Mouse (Mus musculus): ENCODE data around the gene Shroom2.

Shroom2 gene

GRCm38 (mm10) chrX:152768891-152769599 is at the start of gene Shroom2:
Shroom2 (minus strand) TSS chrX:152769465.
- DNase-seq, result peak; percentile 49 to 55

GRCm38 (mm10) chrX:152818996-152819395 is 49.7 kb upstream of the Shroom2 start:
- DNase-seq, result peak; percentile 5 to 32

DNA sequence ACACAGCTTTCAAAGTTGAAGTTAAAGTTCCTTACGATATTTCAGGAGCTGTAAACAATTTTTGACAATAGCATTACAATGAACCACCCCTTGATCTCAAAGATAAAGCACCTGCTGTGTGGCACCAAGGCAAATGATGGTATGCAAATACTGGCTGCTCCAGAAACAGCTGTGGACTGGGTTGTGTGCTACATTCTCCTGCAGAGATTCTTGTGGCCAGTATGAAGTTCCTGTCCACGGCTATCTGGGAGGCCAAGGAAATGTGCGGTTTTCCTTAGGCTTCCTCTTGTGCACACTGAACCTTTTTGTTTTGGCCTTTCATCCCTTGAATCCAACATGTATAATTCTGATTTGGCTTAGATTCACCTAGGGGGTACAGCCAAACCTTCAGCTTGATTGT is 44.1 kb upstream of the Shroom2 start:
- DNase-seq, result no peak

DNA sequence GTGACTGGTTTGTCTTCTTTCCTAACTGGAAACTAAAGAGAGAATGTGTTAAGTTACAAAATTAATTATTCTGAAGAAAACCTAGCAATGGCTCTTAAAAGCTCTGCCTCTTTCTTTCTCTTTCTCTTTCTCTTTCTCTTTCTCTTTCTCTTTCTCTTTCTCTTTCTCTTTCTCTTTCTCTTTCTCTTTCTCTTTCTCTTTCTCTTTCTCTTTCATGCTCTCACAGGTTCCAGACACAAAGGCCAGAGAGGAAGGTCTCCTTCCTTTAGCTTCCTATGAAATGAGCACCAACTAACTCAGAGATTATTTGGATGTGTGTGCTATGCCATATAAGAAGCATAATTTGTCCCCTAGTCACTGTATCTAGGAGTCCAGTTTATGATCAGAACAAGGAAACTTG is 36.1 kb upstream of the Shroom2 start:
- no peak for DNase-seq

- no peak for DNase-seq
Observed at GRCm38 (mm10) chrX:152788611-152789010, 19.3 kb upstream of the Shroom2 start.

- DNase-seq, result no peak
Observed at GRCm38 (mm10) chrX:152788129-152788528, 18.9 kb upstream of the Shroom2 start.

- peak; percentile 48 to 69 for DNase-seq
Observed at GRCm38 (mm10) chrX:152781720-152782403, 12.6 kb upstream of the Shroom2 start, which contains the start of gene Gpr143. Gpr143 (plus strand) TSS chrX:152781921.

- peak; percentile 81 to 85 for DNase-seq
Observed at GRCm38 (mm10) chrX:152769600-152770157, 414 bp upstream of the Shroom2 start.

DNA sequence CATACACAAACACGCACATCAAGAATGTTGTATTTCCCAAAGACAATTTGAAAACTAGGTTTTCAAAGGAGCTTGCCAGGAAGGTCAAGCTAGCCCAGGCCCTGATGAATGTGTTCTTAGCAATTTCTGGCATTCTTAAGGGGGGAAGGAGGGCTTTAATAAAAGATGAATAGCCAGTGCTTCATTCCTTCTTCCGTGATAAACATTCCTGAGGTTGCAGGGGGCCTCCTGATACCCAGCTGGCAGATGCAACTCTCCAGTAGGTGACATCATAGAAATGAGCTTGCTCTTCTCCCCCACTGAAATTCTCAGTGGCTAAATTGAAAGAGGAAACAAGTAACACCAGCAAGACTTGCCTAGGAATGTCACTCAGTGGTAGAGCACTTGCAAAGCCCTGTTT is 5.1 kb downstream of the Shroom2 start:
- DNase-seq, result no peak

DNA sequence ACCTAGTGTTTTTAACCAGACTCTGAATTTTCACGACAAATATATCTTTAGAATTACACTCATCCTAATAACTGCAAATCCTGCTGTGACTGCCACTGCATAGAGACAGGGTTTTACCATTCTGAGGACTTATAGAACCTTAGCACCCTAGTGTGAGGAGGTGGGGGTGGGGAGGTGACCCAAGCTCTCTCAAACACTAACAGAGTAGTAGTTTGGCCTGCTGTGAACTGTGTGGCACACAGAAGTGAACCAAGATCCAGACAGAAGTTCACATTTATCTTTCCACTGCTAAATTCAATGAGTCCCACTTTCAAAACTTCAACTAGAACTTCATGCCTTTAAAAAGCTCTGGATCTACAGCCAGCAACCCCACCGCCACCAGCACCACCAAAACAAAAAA is 6.4 kb downstream of the Shroom2 start:
- DNase-seq, result no peak

DNA sequence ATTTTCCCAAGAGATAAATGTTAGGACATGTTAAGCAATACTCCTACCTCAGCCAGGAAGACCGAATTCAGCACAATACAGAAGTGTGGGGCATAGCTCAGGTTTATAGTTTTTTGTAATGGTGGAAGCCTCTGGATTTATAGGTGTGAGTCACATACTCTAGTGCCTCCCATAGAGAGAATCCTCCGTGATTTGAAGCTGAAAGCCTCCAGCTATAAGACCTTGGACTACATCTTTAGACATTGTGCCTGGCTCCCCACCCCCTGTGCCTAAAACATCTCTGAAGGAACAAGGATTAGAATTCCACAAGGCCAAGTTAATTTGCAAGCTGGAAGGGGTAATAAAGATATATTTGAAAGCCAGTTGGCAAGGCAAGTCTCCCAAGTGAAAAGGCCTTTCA is 6.8 kb downstream of the Shroom2 start:
- DNase-seq, result peak; percentile 26 to 39

- no peak for DNase-seq
Observed at GRCm38 (mm10) chrX:152756293-152756692, 13.0 kb downstream of the Shroom2 start.

DNA sequence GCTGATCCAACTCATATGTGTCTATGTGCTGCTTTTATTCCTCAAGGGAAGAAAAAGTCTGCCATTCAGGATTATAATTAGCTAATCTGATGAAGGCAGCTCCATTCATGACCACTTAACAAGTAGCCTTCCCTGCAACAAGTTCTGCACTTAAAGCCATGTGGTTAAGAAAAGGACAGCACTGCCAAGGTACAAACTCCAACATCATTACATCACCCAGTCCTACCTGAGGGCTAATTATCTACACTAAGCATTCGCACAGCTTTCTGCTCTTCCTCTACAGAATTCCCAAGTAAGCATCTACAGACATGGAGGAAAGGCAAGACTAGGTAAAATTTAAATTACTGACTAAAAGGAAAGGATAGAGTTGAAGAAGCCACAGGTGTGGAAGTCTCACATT is 13.4 kb downstream of the Shroom2 start:
- peak; percentile 17 to 45 for DNase-seq

DNA sequence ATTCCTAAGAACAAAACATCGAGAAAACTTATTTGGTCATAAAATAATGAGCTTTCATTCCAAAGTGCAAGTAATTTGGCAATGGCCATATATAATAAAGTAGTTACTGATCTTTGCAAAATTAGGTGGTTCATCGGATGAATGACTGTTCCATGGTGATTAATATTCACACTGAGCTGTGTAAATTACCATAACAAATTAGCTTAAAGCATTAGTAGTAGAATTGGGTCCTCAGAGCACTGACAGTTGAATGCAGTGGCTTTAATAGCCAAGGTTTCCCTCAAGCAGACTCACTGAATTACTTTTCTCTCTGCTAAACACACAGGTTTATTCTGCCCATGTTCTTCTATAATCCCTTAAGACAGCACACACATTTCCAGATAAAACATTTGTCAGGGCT is 23.3 kb downstream of the Shroom2 start:
- DNase-seq, result no peak

GRCm38 (mm10) chrX:152743642-152744041 is 25.6 kb downstream of the Shroom2 start:
- DNase-seq, result no peak

DNA sequence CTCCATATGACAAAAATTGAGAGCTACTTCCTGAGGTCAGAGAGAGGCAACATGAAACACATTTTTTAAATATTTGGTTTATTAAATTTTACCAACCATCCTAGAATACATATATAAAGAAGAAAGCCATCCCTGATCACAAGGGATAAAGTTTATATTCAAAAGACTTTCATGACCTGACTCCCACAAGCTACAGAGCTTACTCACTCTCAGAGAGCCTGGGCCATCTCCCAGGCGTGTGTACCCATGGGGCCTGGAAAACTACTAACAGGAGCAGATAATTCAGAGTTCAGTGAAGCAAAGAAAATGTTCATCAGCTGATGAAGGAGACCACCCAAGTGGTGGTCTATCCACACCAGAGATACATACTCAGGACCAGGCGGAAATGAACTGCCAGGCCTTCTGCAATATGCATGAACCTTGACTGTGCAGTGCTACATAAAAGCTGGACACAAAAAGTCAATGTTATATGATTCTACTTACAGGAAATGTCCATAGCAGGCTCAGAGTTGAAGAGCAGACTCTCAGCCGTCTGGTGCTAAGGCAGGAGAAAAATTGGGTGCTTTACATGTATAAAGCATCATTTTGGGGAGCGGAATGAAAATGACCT is 30.4 kb downstream of the Shroom2 start:
- DNase-seq, result no peak

GRCm38 (mm10) chrX:152738191-152738590 is 31.1 kb downstream of the Shroom2 start:
- DNase-seq, result no peak

DNA sequence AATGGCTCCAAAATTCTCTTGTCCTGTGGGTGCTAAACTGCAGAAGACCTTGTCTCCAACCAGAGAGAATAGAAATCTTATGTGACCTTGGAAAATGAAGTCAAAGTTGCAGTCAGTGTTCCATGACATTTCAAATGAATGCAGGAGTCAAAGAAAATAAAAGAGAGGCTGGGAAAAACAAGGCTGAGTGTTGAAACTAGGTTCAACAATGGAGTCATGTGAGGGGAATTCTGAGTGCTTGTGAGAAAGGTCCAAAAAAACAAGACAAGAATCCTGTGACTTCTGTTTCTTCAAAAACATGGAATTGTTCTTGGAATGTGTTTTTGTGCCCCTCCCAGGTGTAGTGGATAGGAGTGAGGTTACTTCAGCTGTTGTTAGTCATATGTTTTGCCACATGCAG is 34.0 kb downstream of the Shroom2 start:
- peak in 1 of 2 experiments; percentile 3 for DNase-seq

- no peak for DNase-seq
Observed at GRCm38 (mm10) chrX:152716693-152717092, 52.6 kb downstream of the Shroom2 start.

GRCm38 (mm10) chrX:152710715-152711114 is 58.5 kb downstream of the Shroom2 start:
- peak in 1 of 2 experiments; percentile 25 for DNase-seq

GRCm38 (mm10) chrX:152708359-152708758 is 60.9 kb downstream of the Shroom2 start:
- DNase-seq, result peak in 1 of 2 experiments; percentile 19

- peak; percentile 56 to 59 for DNase-seq
Observed at GRCm38 (mm10) chrX:152705397-152705796, 63.9 kb downstream of the Shroom2 start.

DNA sequence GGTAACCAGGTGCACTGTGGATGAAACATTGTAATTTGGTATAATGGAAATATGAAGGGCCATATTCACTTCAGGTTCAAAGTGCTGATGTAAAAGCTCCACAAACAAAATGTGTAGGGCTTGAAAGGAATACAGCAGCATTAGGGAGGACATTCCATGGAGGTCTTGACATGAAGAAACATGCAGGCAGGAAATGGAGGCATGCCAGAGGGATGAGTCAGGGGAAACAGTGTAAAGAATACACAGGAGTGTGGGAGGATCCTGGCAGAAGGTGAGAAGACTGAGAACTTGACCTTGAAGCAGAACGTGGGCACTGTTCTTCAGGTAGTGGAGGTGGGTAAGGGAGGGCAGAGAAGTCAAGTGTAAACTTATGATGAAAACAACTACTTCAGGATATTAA is 65.6 kb downstream of the Shroom2 start:
- DNase-seq, result peak; percentile 11 to 13

Measured in kidney, postnatal 36 days (tissue).